Mouse (Mus musculus): ENCODE measurements around the gene Commd1.

The Commd1 gene

DNA sequence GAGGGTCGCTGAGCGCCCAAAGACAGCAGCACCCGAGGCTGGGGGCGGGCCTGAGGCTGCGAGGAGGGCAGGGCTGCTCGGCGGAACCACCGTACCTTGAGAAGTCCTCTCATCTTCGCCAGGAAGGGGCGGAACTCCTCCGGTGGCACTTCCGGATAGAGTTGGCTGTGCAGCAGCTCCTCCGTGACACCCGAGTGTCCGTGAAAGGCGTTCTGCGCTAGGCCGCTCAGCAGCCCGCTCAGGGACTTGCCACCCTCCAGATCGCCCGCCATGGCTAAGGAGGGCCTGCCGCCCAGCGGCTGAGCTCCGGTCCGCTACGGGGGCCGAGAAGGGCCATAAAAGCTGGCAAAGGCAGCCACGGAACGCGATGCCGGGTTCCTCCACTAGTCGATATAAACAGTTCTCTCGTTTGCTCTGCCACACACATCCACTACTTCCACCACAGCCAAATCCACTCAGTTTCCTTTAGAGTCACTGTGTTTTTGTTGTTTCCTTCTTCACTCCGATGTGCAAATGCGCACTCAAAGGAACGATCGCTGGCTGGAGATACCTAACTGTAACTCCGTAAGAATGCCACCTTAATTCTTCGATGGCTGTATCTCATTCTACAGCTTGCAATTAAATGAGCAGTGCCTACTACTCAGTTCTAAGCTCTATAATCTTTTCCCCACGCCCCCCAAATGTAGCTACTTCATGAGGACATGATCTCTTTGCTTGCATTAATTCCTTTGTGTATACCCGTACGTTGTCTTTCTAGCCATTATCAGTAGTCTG lies at the start of gene Commd1, which contains the start of gene Gm28048:
Commd1 (minus strand) TSS at position 399 of the 774 bp plus-strand sequence.
Gm28048 (minus strand) TSS at position 107 of the 774 bp plus-strand sequence.
- DNase-seq (ENCODE audit: low read depth, low spot score), result peak; percentile 94

- DNase-seq (ENCODE audit: low read depth, low spot score), result no peak
Measured at GRCm38 (mm10) chr11:23029399-23029798, 47.2 kb upstream of the Commd1 start.

DNA sequence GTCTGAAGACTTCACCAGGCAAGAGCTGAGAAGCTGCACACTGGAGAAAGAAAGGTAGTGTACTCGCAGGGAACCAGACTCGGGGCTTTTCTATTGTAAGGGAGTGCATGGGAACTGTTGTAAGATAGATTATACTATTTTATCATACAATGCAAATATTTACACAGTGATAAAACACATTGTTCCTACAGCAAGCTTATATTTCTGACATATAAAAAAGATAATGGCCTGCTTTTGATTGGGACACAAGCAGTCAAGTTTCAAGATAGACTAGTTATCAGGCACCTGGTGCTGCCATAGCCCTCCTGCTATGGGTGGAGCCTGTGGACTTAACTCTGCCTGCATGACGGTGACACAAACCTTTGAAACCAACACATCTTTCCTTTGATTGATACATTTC lies 46.8 kb upstream of the Commd1 start:
- no peak for DNase-seq (ENCODE audit: low read depth, low spot score)

DNA sequence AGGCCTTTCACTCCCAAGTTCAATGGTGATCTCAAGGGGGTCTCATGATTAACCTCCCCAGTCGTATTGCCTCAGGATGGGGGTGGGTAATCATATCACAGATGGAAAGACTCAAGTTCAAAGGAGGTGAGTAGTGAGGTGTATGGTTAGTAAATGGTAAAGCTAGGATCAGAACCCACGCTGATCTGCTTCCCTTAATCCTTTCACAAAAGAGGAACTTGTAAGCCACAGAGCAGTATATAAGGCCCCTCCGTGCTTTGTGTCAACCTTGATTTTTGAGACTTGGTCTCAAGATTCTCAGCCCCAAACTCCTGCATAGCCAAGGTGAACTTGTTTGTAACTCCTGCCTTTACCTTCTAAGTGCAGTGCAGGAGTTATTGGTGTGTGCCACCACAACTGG lies 42.0 kb upstream of the Commd1 start:
- DNase-seq (ENCODE audit: low read depth, low spot score), result no peak

DNA sequence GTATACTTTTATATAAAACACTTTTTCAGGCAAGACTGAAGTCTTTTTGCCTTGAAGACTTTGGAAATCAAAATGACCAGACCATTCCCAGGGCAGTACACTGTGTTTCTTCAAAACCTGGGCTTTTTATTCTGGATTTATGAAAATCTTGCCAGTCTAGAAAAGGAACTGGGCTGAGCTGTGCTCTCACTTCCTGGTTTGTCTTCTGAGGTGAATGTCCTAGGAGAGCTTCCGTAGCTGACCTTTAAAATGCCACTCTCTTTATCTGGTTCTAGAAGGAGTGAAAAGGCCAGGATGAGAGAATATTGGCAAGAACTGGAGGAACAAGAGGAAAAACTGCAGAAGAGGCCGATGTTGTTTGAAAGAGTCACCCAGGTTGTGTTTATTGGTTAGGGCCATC lies 41.0 kb upstream of the Commd1 start:
- DNase-seq (ENCODE audit: low read depth, low spot score), result no peak

DNA sequence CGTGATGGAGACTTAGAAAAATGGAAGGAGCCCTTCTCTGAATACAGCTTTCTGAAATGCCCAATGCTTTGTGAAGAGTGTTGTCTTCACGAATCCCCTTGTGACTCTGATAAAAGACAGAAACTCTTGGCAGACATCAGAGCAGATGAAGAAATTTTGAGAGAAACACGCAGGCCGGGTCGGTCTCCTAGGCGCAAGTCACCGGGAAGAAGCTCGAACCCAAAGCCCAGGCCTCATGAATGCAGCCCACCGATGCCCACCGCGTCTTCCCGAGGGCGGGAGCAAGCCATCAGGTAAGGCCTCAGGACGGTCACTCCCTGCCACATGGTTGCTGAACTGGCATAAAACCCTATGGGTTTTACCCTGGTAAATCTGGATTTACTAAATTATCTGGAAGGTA lies 38.7 kb upstream of the Commd1 start:
- DNase-seq (ENCODE audit: low read depth, low spot score), result no peak

DNA sequence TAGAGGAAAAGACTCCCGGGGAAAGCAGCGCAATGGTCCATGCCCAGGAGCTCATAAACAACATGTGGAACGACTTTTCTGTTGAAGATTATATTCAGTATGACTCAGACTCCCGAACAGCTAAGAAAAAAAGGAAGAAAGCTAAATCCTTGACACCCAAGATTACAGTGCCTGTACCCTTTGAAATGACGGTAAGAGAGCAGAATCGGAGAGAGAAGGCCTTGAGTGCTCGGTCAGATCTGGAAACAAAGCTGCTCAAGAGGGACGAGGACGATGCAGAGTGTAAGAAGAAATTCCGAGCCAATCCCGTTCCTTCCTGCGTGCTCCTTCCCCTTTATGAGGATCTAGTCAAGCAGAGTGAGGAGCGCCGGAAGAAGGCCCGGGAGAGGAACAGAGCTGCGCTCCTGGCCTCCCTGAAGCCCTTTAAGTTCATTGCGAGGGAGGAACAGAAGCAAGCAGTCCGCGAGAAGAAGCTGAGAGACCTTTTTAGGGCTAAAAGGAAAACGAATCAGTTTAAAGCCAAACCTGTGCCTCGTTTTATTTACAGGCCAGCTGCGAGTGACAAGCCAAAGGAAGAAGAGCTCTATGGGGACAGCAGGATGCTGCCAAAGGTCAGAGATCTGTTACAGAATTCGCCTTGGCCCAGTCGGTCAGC lies 38.1 kb upstream of the Commd1 start:
- DNase-seq (ENCODE audit: low read depth, low spot score), result no peak

DNA sequence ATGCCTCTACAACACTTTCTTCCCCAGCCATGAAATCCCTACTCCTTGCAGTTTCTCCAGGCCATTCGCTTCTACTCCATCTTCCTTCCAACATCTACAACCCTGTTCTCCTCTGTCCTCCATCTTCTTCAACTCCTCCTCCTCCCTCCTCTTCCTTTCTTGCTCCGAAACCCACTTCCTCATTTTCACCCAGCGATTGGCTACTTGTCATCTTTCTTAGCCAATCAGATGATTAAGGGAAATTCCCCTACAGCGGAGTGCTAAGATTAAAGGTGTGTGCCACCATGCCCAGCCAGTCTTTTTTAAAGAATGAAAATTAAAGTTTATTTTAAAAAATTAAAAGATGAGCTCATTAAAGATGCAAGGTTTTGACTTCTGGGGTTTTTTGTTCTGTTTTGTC lies 35.8 kb upstream of the Commd1 start:
- DNase-seq (ENCODE audit: low read depth, low spot score), result no peak

- DNase-seq (ENCODE audit: low read depth, low spot score), result no peak
Measured at GRCm38 (mm10) chr11:23014996-23015395, 32.8 kb upstream of the Commd1 start.

GRCm38 (mm10) chr11:23013580-23014294 lies 31.6 kb upstream of the Commd1 start:
- peak; percentile 77 for DNase-seq (ENCODE audit: low read depth, low spot score)

- no peak for DNase-seq (ENCODE audit: low read depth, low spot score)
Measured at GRCm38 (mm10) chr11:23013096-23013495, 30.9 kb upstream of the Commd1 start.

GRCm38 (mm10) chr11:23008824-23009200 lies 26.6 kb upstream of the Commd1 start:
- no peak for DNase-seq (ENCODE audit: low read depth, low spot score)

GRCm38 (mm10) chr11:23008181-23008823 lies 26.1 kb upstream of the Commd1 start:
- DNase-seq (ENCODE audit: low read depth, low spot score), result peak; percentile 90

DNA sequence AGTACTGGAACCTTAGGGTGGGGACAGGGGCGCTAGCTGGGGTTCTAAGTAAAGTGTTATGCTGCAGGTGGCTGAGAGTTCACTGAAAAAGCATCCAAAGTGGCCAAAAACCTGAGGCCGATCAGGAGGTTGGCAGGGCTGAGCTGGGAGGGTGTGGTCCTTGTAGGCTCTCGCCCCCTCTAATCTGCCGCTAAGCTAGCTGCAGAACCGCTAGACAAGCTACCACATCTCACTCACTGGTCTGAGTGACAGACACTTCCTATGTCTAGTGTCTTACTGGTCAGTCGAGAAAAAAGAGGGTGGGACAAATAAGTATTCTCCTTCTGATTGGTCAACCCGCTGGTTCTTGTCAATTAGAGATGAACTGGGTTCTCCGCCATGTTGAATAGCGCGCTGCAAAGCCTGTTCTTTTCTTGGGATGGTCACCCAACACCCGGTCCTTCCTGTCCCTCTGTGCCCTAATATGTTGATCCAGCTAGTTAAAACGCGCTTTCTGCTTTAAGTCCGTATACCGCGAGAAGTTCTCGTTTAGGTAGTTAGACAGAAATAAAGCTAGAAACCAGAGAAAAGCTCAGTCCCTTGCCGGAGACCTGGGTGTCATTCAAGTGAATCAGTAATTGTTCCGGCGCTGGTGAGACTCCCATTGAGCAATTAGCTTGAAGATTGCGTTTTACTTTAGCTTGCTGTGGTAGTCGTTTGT lies 25.4 kb upstream of the Commd1 start, which contains the start of gene Fam161a:
Fam161a (plus strand) TSS at position 51 of the 700 bp plus-strand sequence.
- peak; percentile 97 for DNase-seq (ENCODE audit: low read depth, low spot score)

DNA sequence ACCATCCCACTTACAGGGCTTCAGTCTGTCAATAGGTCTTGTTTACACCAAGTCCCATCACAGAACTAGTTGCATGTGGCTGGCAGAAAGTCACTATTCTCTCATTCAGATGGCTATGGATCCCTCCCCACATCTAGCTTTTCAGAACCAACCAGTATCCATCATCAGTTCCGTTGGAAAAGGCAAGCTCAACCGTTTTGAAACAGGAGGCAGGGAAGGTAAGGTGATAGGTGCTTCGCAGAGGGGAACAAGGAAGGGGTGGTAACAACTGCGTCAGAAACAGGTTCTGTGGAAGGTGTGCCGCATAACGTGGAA lies 24.9 kb upstream of the Commd1 start:
- DNase-seq (ENCODE audit: low read depth, low spot score), result no peak

- DNase-seq (ENCODE audit: low read depth, low spot score), result no peak
Measured at GRCm38 (mm10) chr11:23005276-23005675, 23.1 kb upstream of the Commd1 start.

DNA sequence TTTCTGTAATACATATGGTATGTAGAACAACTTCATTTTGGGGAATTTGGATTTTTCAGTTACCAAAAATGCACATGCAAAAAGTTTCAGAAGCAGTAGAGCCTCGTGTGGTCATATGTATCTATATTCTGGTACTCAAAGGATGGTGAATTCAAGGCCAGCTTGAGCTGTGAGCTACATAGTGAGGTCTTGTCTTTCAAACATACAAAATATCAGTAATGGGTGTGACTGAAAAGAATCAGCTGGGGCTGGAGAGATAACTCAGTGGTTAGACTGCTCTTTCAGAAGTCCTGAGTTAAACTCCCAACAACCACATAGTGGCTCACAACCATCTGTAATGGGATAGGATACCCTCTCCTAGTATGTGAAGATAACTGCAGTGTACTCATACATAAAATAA lies 16.1 kb upstream of the Commd1 start:
- no peak for DNase-seq (ENCODE audit: low read depth, low spot score)

DNA sequence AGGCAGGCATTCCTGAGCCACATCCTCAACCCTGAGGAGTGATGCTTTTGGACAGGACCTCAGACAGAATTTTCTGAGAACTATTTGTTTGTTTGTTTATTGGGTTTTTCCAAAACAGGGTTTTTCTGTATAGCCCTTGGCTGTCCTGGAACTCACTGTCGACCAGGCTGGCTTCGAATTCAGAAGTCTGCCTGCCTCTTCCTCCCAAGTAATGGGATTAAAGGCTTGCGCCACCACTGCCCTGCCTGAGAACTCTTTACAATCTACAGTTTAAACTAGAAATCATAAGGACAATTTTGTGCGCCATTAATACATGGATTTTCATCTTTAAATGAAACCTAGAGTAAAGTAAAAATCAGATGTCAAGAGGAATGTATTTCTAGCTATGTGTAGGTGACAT lies 13.3 kb upstream of the Commd1 start:
- no peak for DNase-seq (ENCODE audit: low read depth, low spot score)

DNA sequence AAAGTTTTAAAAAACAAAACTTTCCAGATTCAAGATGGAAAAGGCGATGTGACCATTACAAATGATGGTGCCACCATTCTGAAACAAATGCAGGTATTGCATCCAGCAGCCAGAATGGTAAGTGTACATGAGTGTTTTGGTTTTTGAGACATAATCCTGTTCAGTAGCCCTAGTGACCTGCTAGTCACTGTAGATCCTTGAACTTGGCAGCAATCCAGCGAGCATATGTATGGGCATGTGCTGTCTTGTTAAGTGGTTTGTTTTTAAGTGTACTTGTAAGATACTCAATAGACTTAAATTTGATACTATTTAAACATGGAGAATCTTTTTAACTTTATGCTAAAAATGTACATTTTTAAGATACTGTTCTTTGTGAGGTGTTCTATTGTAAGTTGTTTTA lies 12.1 kb upstream of the Commd1 start:
- no peak for DNase-seq (ENCODE audit: low read depth, low spot score)

DNA sequence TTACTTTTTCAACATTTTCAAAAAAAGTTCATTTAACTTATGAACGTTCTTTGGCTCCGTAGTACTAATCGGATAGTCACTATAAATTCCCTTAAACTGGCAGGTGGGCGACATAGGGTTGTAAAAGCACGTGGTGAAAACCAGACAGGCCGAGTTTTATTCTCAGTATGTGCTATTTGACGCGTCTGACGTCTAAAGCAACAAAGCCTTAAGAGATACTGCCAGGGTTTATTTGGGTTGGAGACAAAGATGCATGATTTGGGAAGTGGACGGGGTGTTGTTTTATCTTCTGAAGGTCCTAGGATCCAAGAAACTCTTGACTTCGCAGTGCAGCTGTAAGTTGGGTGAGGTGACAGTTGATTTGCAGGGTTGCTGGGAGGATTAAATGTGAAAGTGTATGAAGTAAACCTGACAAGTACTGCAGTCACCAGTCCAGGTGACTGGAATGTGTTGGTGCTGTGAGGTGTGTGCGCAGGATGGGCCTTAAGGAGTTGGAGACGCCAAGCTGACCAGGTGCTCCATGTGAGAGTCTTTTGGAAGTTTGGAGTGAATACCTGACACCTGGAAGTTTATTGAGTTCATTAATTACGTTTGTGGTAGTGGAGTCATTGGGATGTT lies 9.1 kb upstream of the Commd1 start:
- DNase-seq (ENCODE audit: low read depth, low spot score), result peak; percentile 32
